Mouse (Mus musculus) left cerebral cortex, postnatal 25 days (tissue): ENCODE results near the gene Chit1. TPM values are rescaled to one million over a fixed set of nuclear protein-coding genes. Genes with fewer than 3 reads are reported as not detected.

Source experiments
- DNase-seq, 2 experiments: peaks; one replicate each; pipeline ENCODE4 v3.0.0; 2022; ENCODE audit warnings: low spot score in 2 of 2, mixed read lengths in 1 of 2
- intact Hi-C: fragments of 180-260 bp; cut with DNase I; formaldehyde crosslinking; loops from one replicate; pipeline ENCODE4 v1.15.1; 2025
- total RNA-seq, 2 experiments: library from RNA; stranded (reverse); gene quantifications; 2 replicates each; pipeline ENCODE4 v1.2.3; 2021

Chit1 gene
- total RNA-seq, 2 experiments from 2014 or later: not detected

- peak in 1 of 2 experiments; percentile 44 for DNase-seq
- intact Hi-C loops: no loop called here
Observed at GRCm38 (mm10) chr1:134115424-134115823, 4.4 kb downstream of the Chit1 start.

GRCm38 (mm10) chr1:134117110-134117509, 6.1 kb downstream of the Chit1 start:
- no peak for DNase-seq
- intact Hi-C loops: no loop called here

- intact Hi-C loops: loop anchor here (1.0 to 5.0 kb wide), 2 partner anchors 122 to 212 kb away; partner anchors contain the start of gene Ppfia4
- DNase-seq: peak; percentile 88 to 92
Observed at GRCm38 (mm10) chr1:134120179-134120578, 9.1 kb downstream of the Chit1 start.

- DNase-seq: no peak
- intact Hi-C loops: loop anchor here (5.0 kb wide), 1 partner anchor 120 kb away; no protein-coding TSS in a partner anchor
Observed at GRCm38 (mm10) chr1:134122195-134122594, 11.2 kb downstream of the Chit1 start.

GRCm38 (mm10) chr1:134133316-134133715, 22.3 kb downstream of the Chit1 start:
- intact Hi-C loops: no loop called here
- DNase-seq: no peak

GRCm38 (mm10) chr1:134136351-134136750, 25.3 kb downstream of the Chit1 start:
- intact Hi-C loops: no loop called here
- DNase-seq: no peak

GRCm38 (mm10) chr1:134138424-134138823, 27.4 kb downstream of the Chit1 start:
- DNase-seq: no peak

GRCm38 (mm10) chr1:134142363-134142794, 31.3 kb downstream of the Chit1 start:
- intact Hi-C loops: no loop called here
- no peak for DNase-seq

More at GRCm38 (mm10) chr1:134138424-134138823, 27.4 kb downstream of the Chit1 start:
- intact Hi-C loops: no loop called here

- intact Hi-C loops: no loop called here
- peak; percentile 60 to 82 for DNase-seq
Observed at GRCm38 (mm10) chr1:134146066-134146465, 35.0 kb downstream of the Chit1 start.

GRCm38 (mm10) chr1:134150076-134150475, 39.0 kb downstream of the Chit1 start:
- no peak for DNase-seq
- intact Hi-C loops: loop anchor here (2.0 kb wide), 2 partner anchors 47 to 173 kb away; no protein-coding TSS in a partner anchor

GRCm38 (mm10) chr1:134150745-134151144, 39.7 kb downstream of the Chit1 start:
- intact Hi-C loops: loop anchor here (2.0 kb wide), 2 partner anchors 46 to 172 kb away; no protein-coding TSS in a partner anchor
- DNase-seq: no peak

- intact Hi-C loops: loop anchor here (2.0 kb wide), 3 partner anchors 45 to 181 kb away; partner anchors contain the start of gene Ppfia4
- peak; percentile 80 to 86 for DNase-seq
Observed at GRCm38 (mm10) chr1:134151655-134152412, 40.8 kb downstream of the Chit1 start.

- intact Hi-C loops: loop anchor here (1.0 to 2.0 kb wide), 2 partner anchors 91 to 180 kb away; partner anchors contain the start of gene Ppfia4
- DNase-seq: no peak
Observed at GRCm38 (mm10) chr1:134152626-134153590, 41.9 kb downstream of the Chit1 start.

- intact Hi-C loops: no loop called here
Observed at GRCm38 (mm10) chr1:134154121-134154520, 43.1 kb downstream of the Chit1 start.

GRCm38 (mm10) chr1:134154655-134155054, 43.6 kb downstream of the Chit1 start:
- DNase-seq: no peak
- intact Hi-C loops: no loop called here

More at GRCm38 (mm10) chr1:134154121-134154520, 43.1 kb downstream of the Chit1 start:
- DNase-seq: no peak

- intact Hi-C loops: no loop called here
- no peak for DNase-seq
Observed at GRCm38 (mm10) chr1:134160404-134160803, 49.4 kb downstream of the Chit1 start.

- no peak for DNase-seq
- intact Hi-C loops: no loop called here
Observed at GRCm38 (mm10) chr1:134161399-134161798, 50.4 kb downstream of the Chit1 start.

GRCm38 (mm10) chr1:134162510-134163225, 51.6 kb downstream of the Chit1 start:
- intact Hi-C loops: no loop called here
- DNase-seq: no peak

GRCm38 (mm10) chr1:134163476-134163875, 52.4 kb downstream of the Chit1 start:
- DNase-seq: no peak
- intact Hi-C loops: no loop called here
